Mouse (Mus musculus): Measurements from ENCODE around the gene Ccdc153. TPM values are rescaled to one million over a fixed set of nuclear protein-coding genes. Genes with fewer than 3 reads are reported as not detected.

Ccdc153 gene
- polyA plus RNA-seq, 1 experiment = 4.9 TPM

DNA sequence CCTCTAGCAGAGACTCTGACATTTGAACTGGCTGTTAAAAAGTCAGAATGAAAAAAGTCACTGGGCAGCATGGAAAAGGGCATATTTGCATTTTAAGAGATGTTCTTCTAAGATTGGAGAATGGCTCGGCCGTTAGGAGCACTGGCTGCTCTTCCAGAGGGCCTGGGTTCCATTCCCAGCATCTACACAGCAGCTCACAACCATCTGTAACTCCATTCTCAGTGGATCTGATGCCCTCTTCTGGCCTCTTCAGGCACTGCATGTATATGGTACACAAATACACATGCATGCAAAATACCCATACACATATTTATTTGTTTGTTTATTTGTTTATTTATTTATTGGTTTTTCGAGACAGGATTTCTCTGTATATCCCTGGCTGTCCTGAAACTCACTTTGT is 28.6 kb downstream of the Ccdc153 start:
- H3K4me3 ChIP-seq (ENCODE audit: insufficient read depth, low read length) = no peak overlapping the region
- no peak overlapping the region for H3K27ac ChIP-seq (ENCODE audit: insufficient read depth, low read length)
- TF ChIP-seq CTCF (IDR thresholded peaks at IDR 0.05; ENCODE audit: extremely low read depth, insufficient read depth, low read length) (peak; percentile 25; the same call in 1 of the 2 replicates), POLR2A (IDR thresholded peaks at IDR 0.05; ENCODE audit: extremely low read depth, insufficient read depth, low read length) (no peak)
- H3K4me1 ChIP-seq (ENCODE audit: control insufficient read depth, insufficient read depth, low read length) = peaks cover 7% of the 10 kb centered on the region

DNA sequence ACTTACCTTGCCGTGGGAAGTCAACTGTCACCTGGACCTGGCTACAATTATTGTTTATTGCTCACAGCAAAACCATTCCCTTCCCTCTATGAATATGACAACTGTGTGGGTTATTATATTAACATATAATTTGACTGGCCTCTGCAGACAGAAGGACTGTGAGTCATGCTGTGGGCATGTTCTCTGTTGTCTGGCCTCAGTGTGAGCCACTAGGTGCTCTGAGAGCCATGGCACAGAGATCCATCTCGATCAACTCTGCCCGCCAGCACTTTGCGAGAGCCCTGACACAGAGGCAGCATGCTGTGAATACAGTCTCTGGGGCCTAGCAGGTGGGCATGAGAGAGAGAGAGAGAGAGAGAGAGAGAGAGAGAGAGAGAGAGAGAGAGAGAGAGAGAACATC is 29.5 kb downstream of the Ccdc153 start:
- no peak for TF ChIP-seq CTCF (IDR thresholded peaks at IDR 0.05; ENCODE audit: extremely low read depth, insufficient read depth, low read length)
- Histone ChIP-seq H3K27ac (ENCODE audit: insufficient read depth, low read length) (no peak overlapping the region), H3K4me1 (ENCODE audit: control insufficient read depth, insufficient read depth, low read length) (peaks cover 7% of the 10 kb centered on the region), H3K4me3 (ENCODE audit: insufficient read depth, low read length) (no peak overlapping the region)

DNA sequence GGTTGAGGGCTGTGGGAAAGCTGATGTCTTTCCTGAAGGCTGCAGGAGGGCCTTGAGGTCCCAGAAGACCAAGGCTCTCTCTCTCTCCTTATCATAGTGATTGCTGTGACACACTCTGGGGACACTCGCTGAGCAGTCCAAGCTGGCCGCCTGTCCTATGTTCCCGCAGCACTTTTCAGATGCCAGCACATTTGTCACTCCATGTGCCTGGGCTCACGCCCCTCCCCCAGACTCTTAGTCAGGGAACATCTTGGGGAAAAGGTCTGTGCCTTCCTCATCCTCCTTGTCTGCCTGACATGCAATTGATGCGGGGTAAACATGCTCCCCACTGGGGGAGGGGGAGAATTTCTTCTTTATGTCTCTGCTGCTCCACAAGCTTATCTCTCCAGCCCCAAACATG is 42.7 kb downstream of the Ccdc153 start:
- TF ChIP-seq POLR2A (IDR thresholded peaks at IDR 0.05; ENCODE audit: extremely low read depth, insufficient read depth, low read length) (no peak), CTCF (IDR thresholded peaks at IDR 0.05; ENCODE audit: extremely low read depth, insufficient read depth, low read length) (no peak)
- no peak overlapping the region for H3K4me3 ChIP-seq (ENCODE audit: insufficient read depth, low read length)
- no peak overlapping the region for H3K27ac ChIP-seq (ENCODE audit: insufficient read depth, low read length)
- H3K4me1 ChIP-seq (ENCODE audit: control insufficient read depth, insufficient read depth, low read length) = peaks cover 2% of the 10 kb centered on the region; the same call in 1 of the 2 replicates

DNA sequence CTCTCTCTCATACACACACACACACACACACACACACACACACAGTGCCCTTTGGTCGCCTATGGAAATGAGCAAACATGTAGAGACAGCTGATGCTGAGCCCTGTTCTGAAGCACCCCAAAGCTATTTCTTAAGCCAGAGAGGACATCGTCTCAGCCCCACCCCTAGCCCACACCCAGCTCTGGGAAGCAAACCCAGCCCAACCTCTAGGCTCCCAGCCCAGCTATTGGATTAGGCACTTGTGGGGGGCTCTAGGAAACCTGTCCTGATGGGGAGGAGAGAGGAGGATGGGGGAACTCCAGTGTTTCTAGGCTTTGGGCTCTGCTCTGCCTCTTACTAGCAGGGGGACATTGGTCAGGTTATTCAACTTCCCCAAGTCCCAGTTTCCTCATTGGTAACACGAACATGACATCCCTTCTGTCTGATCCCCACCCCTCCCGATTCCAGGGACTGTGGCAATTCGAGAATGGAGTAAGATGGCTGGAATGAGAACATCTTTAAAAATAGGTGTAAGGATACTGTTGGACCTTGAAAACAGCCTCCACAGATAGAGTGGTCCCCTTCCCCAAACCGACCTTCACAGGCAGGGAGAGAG is 45.9 kb downstream of the Ccdc153 start:
- Histone ChIP-seq H3K4me1 (ENCODE audit: control insufficient read depth, insufficient read depth, low read length) (peaks cover 4% of the 10 kb centered on the region; the same call in 1 of the 2 replicates), H3K27ac (ENCODE audit: insufficient read depth, low read length) (no peak overlapping the region), H3K4me3 (ENCODE audit: insufficient read depth, low read length) (peak overlapping the region; percentile 87)
- TF ChIP-seq CTCF (IDR thresholded peaks at IDR 0.05; ENCODE audit: extremely low read depth, insufficient read depth, low read length) = no peak
- TF ChIP-seq POLR2A (IDR thresholded peaks at IDR 0.05; ENCODE audit: extremely low read depth, insufficient read depth, low read length) = no peak

DNA sequence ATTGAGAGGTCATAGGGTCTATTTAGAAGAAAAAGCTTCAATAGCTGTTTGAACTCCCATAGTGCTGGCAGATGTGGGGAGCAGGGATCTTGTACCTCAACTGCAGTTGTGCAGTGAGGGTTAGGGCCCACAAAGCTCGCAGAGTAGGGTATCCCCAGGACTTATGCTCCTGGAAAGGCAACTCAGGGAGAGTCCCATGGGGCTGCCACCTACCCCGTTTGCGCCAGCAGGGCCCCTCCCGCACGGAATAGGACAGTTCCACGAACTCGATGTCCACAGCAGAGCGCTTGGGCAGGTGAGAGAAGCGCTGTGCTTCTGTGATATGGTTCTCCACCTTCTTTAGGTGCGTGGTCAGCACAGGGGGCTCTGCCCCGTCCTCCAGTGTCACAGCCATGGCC is 46.5 kb downstream of the Ccdc153 start:
- no peak for TF ChIP-seq POLR2A (IDR thresholded peaks at IDR 0.05; ENCODE audit: extremely low read depth, insufficient read depth, low read length)
- no peak for TF ChIP-seq CTCF (IDR thresholded peaks at IDR 0.05; ENCODE audit: extremely low read depth, insufficient read depth, low read length)
- 0 out of 2 replicates have a peak overlapping the region, but pooled peaks have one; percentile 13 for H3K27ac ChIP-seq (ENCODE audit: insufficient read depth, low read length)
- H3K4me3 ChIP-seq (ENCODE audit: insufficient read depth, low read length) = peak overlapping the region; percentile 87
- peaks cover 4% of the 10 kb centered on the region; the same call in 1 of the 2 replicates for H3K4me1 ChIP-seq (ENCODE audit: control insufficient read depth, insufficient read depth, low read length)

DNA sequence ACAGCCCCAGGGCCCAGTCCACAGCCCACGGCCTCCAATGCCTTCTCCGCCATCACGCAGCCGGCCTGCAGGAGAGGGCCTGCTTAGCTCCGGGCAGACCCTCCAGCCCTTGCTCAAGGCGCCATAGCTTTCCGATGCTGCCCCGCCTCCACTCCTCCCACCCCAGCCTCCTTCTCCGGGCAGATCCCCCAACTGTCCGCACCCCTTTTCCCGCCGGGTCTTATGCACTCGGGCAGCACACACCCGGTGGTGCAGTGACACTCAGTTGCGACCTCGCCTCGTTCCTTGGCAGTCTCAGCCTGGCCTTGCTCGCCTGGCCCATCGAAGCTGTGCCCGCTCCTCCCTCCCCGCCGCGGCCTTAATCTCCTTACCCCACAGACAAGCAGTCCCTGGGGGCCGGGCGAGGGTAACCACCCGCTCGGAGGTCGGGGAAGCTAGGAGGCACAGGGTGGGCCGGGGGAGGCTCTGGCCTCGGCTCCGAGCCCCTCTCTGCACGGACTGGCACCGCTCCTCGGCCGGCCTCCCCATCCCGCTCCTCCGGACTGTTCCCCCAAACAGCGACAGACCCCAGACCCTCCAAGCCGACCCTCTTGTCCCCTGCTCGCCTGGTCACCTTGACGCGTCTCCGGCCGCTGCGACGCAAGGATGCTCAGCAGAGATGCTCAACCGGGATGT is 47.1 kb downstream of the Ccdc153 start:
- Histone ChIP-seq H3K4me1 (ENCODE audit: control insufficient read depth, insufficient read depth, low read length) (peaks cover 4% of the 10 kb centered on the region; the same call in 1 of the 2 replicates), H3K27ac (ENCODE audit: insufficient read depth, low read length) (peak overlapping the region; percentile 13), H3K4me3 (ENCODE audit: insufficient read depth, low read length) (peak overlapping the region; percentile 87)
- TF ChIP-seq CTCF (IDR thresholded peaks at IDR 0.05; ENCODE audit: extremely low read depth, insufficient read depth, low read length) (no peak), POLR2A (IDR thresholded peaks at IDR 0.05; ENCODE audit: extremely low read depth, insufficient read depth, low read length) (no peak)

DNA sequence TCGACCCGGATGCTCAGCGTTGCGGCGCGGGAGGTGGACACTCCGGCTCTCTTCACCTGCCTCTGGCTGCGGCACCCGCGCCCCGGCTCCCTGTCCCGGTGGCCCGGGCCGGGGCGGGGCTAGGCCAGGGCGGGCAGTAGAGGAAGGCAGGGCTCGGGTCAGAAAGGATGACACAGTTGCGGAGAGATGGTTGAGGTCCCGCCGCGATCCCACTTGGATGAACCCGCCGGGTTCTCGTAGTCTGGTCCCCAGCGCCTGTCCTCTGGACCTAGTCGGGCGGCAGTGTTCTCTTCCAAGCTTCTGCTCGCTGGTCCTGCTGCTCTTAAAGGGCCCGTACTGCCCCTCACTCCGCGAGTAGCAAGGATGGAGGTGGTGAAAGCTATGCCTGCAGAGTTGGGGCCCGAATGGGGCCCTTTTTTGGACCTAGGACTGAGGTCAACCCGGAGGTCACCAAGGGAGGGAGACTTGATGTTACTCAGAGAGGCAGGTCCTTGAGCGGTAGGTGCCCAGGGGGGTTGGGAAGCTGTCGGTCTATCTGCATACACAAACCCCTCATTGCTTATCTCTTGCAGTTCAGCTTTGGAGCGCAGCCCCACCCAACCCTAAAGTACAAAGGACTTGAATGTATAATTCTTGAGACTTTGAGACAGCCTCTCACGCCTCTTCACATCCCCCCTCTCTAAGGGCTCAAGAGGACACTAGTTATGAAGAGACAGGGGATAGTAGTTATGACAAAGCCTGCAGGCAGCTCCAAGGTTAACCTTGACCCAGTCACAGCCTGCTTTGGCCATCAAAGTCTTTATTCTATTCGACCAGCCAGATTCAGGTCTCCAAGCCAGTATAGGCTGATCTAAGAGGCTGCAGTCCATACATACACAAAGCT is 47.8 kb downstream of the Ccdc153 start, which contains the start of gene Abcg4:
Gene Abcg4, minus strand, starts transcription at position 540 of the 883 bp plus-strand sequence.
- Histone ChIP-seq H3K27ac (ENCODE audit: insufficient read depth, low read length) (peak within 1 kb of the TSS; percentile 13), H3K4me3 (ENCODE audit: insufficient read depth, low read length) (peak within 1 kb of the TSS; percentile 87), H3K4me1 (ENCODE audit: control insufficient read depth, insufficient read depth, low read length) (peaks cover 4% of the 10 kb centered on the region; the same call in 1 of the 2 replicates)
- peak; percentile 26; the same call in 1 of the 2 replicates for TF ChIP-seq POLR2A (IDR thresholded peaks at IDR 0.05; ENCODE audit: extremely low read depth, insufficient read depth, low read length)
- no peak for TF ChIP-seq CTCF (IDR thresholded peaks at IDR 0.05; ENCODE audit: extremely low read depth, insufficient read depth, low read length)

DNA sequence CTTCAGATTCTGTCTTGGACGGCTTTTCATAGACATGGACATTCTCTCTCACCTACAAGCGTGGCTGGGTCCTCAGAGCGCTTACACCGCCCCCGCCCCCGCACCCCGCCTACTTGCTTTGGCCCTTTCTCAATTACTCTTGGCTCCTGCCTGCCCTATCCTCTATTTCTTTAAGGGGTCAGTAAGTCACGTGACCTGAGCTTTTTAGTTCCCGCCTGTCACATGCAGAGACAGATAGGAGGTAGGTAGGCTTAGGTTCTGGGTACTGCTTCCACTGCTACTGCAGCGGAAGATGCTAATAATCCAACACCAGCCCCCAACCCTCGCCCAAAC is 48.4 kb downstream of the Ccdc153 start:
- TF ChIP-seq POLR2A (IDR thresholded peaks at IDR 0.05; ENCODE audit: extremely low read depth, insufficient read depth, low read length) = no peak
- TF ChIP-seq CTCF (IDR thresholded peaks at IDR 0.05; ENCODE audit: extremely low read depth, insufficient read depth, low read length) = no peak
- Histone ChIP-seq H3K4me1 (ENCODE audit: control insufficient read depth, insufficient read depth, low read length) (peaks cover 4% of the 10 kb centered on the region; the same call in 1 of the 2 replicates), H3K27ac (ENCODE audit: insufficient read depth, low read length) (no peak overlapping the region), H3K4me3 (ENCODE audit: insufficient read depth, low read length) (peak overlapping the region; percentile 87)

DNA sequence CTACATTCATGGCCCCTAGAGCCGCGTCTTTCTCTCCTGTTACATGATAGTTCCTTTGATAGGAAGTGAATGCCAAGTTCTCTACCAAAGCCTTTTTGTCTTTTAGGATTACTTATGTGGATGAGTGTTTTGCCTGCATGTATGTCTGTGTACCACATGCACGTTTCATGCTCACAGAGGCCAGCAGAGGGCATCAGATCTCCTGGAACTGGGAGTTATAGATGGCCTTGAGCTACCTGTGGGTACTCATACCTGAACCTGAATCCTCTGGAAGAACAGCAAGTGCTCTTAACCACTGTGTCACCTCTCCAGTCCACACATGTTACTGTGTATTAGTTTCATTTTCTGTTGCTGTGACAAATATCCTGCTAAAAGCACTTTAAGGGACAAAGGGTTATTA is 52.0 kb downstream of the Ccdc153 start:
- Histone ChIP-seq H3K4me3 (ENCODE audit: insufficient read depth, low read length) (no peak overlapping the region), H3K4me1 (ENCODE audit: control insufficient read depth, insufficient read depth, low read length) (peaks cover 3% of the 10 kb centered on the region; the same call in 1 of the 2 replicates), H3K27ac (ENCODE audit: insufficient read depth, low read length) (no peak overlapping the region)
- TF ChIP-seq CTCF (IDR thresholded peaks at IDR 0.05; ENCODE audit: extremely low read depth, insufficient read depth, low read length) (peak; percentile 57), POLR2A (IDR thresholded peaks at IDR 0.05; ENCODE audit: extremely low read depth, insufficient read depth, low read length) (no peak)

Other genes starting within 250 kb of the Ccdc153 start
- gene Thy1, start 197.3 kb upstream of the Ccdc153 start, polyA plus RNA-seq (2012; rRNA removed) = 1,180 and 1,226 TPM in 2 replicates
- 50.1 and 50.9 TPM in 2 replicates for gene Usp2, start 173.7 kb upstream of the Ccdc153 start, polyA plus RNA-seq (2012; rRNA removed)
- 0.15 and 0.35 TPM in 2 replicates for gene Mfrp, start 138.9 kb upstream of the Ccdc153 start, polyA plus RNA-seq (2012; rRNA removed)
- 24.7 and 30.5 TPM in 2 replicates for gene C1qtnf5, start 133.4 kb upstream of the Ccdc153 start, polyA plus RNA-seq (2012; rRNA removed)
- 0.10 and 0.19 TPM in 2 replicates for gene Gm49380, start 127.2 kb upstream of the Ccdc153 start, polyA plus RNA-seq (2012; rRNA removed)
- gene Rnf26, start 127.2 kb upstream of the Ccdc153 start, polyA plus RNA-seq (2012; rRNA removed) = 29.5 and 30.3 TPM in 2 replicates
- gene Mcam, start 106.2 kb upstream of the Ccdc153 start, polyA plus RNA-seq (2012; rRNA removed) = 26.2 and 27.4 TPM in 2 replicates
- 18.2 and 22.8 TPM in 2 replicates for gene Cbl, start 6.6 kb upstream of the Ccdc153 start, polyA plus RNA-seq (2012; rRNA removed)
- 0.40 and 0.71 TPM in 2 replicates for gene Pdzd3, start 10.8 kb downstream of the Ccdc153 start, polyA plus RNA-seq (2012; rRNA removed)
- gene Nlrx1, start 27.9 kb downstream of the Ccdc153 start, polyA plus RNA-seq (2012; rRNA removed) = 7.0 and 8.0 TPM in 2 replicates
- 86.3 and 91.1 TPM in 2 replicates for gene Abcg4, start 47.9 kb downstream of the Ccdc153 start, polyA plus RNA-seq (2012; rRNA removed)
- gene Hinfp, start 65.0 kb downstream of the Ccdc153 start, polyA plus RNA-seq (2012; rRNA removed) = 27.6 and 33.6 TPM in 2 replicates
- gene C2cd2l, start 79.6 kb downstream of the Ccdc153 start, polyA plus RNA-seq (2012; rRNA removed) = 203 and 213 TPM in 2 replicates
- gene Dpagt1, start 85.3 kb downstream of the Ccdc153 start, polyA plus RNA-seq (2012; rRNA removed) = 18.0 and 19.3 TPM in 2 replicates
- 64.8 and 68.3 TPM in 2 replicates for gene H2afx, start 94.0 kb downstream of the Ccdc153 start, polyA plus RNA-seq (2012; rRNA removed)
- gene Hmbs, start 103.6 kb downstream of the Ccdc153 start, polyA plus RNA-seq (2012; rRNA removed) = 30.5 and 31.2 TPM in 2 replicates
- gene Vps11, start 121.0 kb downstream of the Ccdc153 start, polyA plus RNA-seq (2012; rRNA removed) = 42.2 and 43.2 TPM in 2 replicates
- gene Hyou1, start 138.8 kb downstream of the Ccdc153 start, polyA plus RNA-seq (2012; rRNA removed) = 55.4 and 56.7 TPM in 2 replicates
- gene Slc37a4, start 156.2 kb downstream of the Ccdc153 start, polyA plus RNA-seq (2012; rRNA removed) = 49.9 and 58.8 TPM in 2 replicates
- 559 and 574 TPM in 2 replicates for gene Rps25, start 166.5 kb downstream of the Ccdc153 start, polyA plus RNA-seq (2012; rRNA removed)
- gene Trappc4, start 166.9 kb downstream of the Ccdc153 start, polyA plus RNA-seq (2012; rRNA removed) = 83.8 and 88.1 TPM in 2 replicates
- 46.7 and 48.0 TPM in 2 replicates for gene Ccdc84, start 177.9 kb downstream of the Ccdc153 start, polyA plus RNA-seq (2012; rRNA removed)
- gene Foxr1, start 200.5 kb downstream of the Ccdc153 start, polyA plus RNA-seq (2012; rRNA removed) = 0.04 TPM in 1 of 2 replicates, not detected in the other
- gene Upk2, start 214.3 kb downstream of the Ccdc153 start, polyA plus RNA-seq (2012; rRNA removed) = 0.11 TPM in 1 of 2 replicates, not detected in the other
- gene Bcl9l, start 242.1 kb downstream of the Ccdc153 start, polyA plus RNA-seq (2012; rRNA removed) = 13.8 and 14.6 TPM in 2 replicates

Measured in cortical plate, adult 2 months (tissue).